Mouse (Mus musculus): ENCODE data around the gene Dhrs9. TPM values are rescaled to one million over a fixed set of nuclear protein-coding genes. Genes with fewer than 3 reads are reported as not detected.
"Not testable (repeated sequence)": the region's sequence is repeated elsewhere in the genome, so short reads cannot be mapped to it uniquely, and the experiment has no call there.

The Dhrs9 gene
- total RNA-seq (2021): 1 to 10 TPM; 6.9 to 7.3 TPM
- long read RNA-seq, experiment 1, full-length matches to known transcripts: 3 of 5 reads
- long read RNA-seq, experiment 1, partial matches to known transcripts: 1 of 5 reads
- long read RNA-seq, experiment 1, other reads (novel, unspliced or antisense): 1 of 5 reads
- long read RNA-seq, experiment 2, full-length matches to known transcripts: 1 of 3 reads
- long read RNA-seq, experiment 2, partial matches to known transcripts: 0 of 3 reads
- long read RNA-seq, experiment 2, other reads (novel, unspliced or antisense): 2 of 3 reads

GRCm38 (mm10) chr2:69380281-69380680 lies at the start of gene Dhrs9:
TSS of gene Dhrs9 (plus strand) at chr2:69380445.
- DNase-seq: peak; percentile 47

- DNase-seq: not testable (repeated sequence)
These were observed 48.7 kb upstream of the Dhrs9 start for GRCm38 (mm10) chr2:69331523-69331922.

DNA sequence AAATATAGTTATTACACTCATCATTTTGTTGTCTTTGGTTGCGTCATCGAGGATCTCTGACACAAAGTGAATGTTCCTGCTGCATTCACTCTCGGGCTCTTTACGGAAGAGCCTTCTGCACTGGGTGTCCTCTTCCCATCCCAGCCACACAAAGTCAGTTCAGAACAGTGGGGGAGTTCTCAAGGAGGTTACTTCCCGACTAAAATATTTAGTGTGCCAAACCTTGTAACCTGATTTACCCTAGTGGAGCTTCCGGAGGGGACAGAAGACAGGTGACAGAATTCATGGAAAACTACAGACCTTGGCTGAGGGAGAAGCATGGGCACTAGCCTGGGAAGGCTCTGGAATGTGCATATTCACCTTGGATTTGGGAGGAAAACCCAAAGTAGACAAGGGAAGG lies 38.7 kb upstream of the Dhrs9 start:
- DNase-seq: no peak

DNA sequence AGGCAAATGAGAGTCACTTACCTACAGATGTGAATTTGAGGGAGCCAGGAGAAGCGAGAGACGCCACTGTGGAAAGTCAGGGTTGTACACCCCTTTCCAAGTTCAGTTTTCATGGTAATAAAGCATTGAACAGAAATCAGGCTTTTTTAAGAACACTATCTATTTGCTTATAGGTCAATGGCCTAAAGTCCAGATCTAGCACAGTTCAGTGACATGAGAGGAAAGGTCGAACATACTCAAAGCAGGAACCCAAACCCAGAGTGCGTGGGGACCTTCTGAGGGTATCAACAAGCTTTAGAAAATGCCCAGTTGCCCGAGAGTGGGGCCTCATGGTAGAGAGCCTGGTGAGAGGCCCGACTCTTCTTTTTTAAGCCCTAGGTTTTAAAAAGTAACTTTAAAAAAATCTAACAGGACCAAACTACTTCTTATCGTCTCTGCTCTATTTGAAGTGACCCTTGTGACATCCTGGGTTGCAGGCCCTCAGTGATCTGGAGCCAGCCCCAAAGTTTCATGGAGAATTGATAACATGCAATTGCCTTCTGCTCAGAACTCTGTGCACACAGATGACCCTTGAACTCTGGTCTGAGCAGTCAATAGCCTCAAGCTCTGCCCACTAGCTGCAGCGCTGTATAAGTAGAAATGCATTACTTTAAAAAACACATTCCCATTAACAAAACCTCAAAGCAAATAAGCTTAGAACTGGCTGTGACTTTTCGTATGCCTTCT lies 37.6 kb upstream of the Dhrs9 start, which contains the start of gene Abcb11:
Gene Abcb11, minus strand, starts transcription at position 121 of the 726 bp plus-strand sequence.
- DNase-seq: no peak

- DNase-seq: not testable (repeated sequence)
These were observed 24.8 kb upstream of the Dhrs9 start for GRCm38 (mm10) chr2:69355402-69355801.

DNA sequence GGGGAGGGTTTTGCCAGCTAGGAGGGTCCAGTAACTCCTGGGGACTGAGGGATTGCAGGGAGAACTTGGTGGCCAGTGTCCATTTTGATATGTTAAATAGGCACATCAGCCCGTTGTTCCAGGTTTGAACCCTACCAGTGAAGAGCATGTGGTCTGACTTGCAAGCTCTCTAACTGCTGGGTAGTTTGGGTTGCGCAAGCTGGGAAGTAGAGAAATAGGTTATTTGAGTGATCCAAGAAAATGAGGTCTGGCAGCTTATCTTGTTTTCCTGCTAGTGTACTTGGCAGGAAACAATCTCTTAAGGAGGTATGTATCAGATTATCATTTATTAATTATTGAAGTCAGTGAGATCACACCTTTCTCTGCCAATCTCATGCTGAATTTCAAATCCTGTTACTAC lies 15.4 kb upstream of the Dhrs9 start:
- DNase-seq: peak; percentile 24

GRCm38 (mm10) chr2:69365275-69365674 lies 15.0 kb upstream of the Dhrs9 start:
- no peak for DNase-seq

DNA sequence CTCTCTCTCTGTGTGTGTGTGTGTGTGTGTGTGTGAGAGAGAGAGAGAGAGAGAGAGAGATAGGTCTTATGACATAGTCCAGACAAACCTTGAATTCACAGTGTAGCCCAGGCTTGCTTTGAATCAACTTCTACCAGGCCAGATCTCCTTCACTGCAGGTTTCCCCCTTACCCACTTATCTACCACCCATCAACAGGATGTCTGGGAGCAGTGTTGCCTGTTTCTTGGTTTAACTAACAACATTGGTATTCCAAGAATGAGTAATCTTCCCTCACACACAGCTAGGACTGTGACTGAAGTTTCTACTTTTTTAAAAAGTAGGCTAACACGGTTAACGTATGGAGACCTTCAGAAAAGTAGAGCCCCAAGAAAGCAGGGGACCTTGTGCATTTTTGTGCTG lies 3.5 kb upstream of the Dhrs9 start:
- DNase-seq: no peak

DNA sequence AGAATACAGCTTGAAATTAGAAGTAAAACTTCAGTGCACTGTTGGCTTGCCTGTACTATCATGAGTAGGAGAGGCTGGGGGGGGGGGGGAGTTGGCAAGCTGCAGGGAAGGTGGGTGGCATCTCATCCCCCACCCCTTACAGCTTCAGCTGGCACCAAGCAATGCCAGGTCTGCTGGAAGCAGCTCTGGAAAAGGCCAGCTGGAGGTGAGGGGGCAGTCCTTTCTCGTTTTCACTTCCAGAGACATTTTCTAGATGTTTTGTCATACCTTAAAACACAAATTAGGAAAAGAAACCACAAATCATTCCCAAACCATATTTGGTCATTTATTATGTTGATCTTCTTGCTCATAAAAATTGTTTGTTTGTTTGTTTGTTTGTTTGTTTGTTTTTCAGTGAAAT lies 444 bp upstream of the Dhrs9 start:
- no peak for DNase-seq

DNA sequence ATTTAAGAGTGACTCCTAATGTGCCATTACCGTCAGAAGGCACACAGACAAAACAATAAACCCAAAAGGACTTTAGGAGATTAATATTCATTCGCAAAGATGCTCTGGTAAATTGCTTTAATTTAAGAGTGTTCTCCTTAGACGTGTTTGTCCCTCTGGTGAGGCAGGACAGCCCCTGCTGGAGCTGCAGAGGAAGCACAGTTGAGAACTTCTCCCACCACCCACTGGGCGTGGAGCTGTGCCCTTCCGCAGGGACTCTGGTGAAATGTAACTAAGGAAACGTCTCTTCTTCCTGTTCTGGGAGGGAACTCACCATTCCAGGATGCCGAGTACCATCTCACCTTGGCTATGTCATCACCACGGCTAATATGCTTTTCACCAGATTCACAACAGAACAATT lies 1.5 kb downstream of the Dhrs9 start:
- DNase-seq: no peak

DNA sequence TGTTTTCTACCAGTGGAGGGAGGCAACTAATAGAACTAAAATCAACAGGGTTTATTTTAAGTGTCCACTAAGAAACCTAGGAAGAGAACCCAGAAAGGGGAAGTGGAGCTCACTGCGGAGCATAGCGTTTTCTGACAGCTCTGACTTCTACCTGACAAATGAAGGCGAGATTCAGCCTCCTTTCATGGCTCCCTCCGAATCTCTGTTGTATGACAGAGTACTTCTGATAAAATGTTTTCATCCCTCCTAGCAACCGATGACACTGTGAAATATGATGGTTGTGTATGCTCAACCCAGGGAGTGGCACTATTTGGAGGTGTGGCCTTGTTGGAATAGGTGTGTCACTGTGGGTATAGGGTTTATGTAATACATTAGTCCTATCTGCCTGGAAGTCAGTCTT lies 2.6 kb downstream of the Dhrs9 start:
- no peak for DNase-seq

DNA sequence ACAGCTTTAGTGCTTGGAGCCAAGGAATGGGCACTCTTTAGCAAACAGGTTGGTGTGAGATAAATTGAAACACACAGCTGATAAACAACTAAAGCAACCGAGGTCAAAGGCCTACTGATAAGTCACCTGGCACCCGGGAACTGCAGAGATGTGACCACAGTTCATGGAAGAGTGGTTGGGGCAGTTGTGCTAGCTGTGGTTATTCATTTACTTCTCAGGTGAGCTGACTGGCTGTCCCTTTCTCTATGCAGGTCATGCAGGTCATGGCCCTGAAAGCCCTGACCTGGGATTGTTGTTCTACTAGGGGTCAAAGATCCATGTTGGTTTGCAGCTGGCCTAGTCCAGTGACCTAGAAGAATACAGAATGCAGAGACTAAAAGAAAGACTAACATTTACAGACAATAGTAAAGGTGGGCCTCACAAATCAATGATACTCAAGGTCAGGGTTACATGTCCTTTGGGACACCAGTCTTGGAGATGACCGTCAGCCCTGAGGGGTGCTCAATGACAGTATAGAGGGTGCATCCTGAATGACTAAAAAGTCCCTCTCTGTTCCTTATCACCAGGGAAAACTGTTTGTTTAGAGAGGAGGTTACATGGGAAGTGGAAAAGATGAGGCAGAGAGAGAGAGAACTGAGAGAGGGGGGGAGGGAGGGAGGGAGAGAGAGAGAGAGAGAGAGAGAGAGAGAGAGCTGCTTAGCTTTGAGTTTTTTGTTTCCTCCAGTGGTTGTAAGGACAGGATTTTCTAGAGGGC lies 6.0 kb downstream of the Dhrs9 start:
- no peak for DNase-seq

GRCm38 (mm10) chr2:69393947-69394346 lies 13.7 kb downstream of the Dhrs9 start:
- DNase-seq: no peak

GRCm38 (mm10) chr2:69395597-69396248 lies 15.5 kb downstream of the Dhrs9 start:
- no peak for DNase-seq

GRCm38 (mm10) chr2:69396760-69397435 lies 16.7 kb downstream of the Dhrs9 start:
- no peak for DNase-seq

- DNase-seq: no peak
These were observed 20.8 kb downstream of the Dhrs9 start for GRCm38 (mm10) chr2:69400866-69401604.

GRCm38 (mm10) chr2:69401891-69402290 lies 21.6 kb downstream of the Dhrs9 start:
- no peak for DNase-seq

- no peak for DNase-seq
These were observed 22.1 kb downstream of the Dhrs9 start for GRCm38 (mm10) chr2:69402309-69402708.

DNA sequence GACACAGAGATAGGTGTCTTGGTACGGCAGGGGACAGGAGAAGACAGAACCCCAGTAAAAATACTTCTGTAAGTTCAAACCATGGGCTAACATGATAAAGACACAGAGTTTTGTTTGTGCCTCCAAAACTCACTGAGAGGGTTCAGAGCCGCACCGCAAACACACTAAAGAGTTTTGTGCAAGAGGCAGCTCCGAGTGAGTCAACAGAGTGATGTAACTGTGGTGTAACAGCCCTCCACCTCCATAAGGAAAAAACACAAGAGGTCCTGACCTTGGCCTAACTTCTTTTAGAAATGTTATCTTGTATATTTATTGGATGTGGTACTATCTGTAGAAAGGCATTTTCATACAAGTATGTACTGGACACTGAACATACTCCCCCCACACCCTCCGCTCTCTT lies 25.4 kb downstream of the Dhrs9 start:
- DNase-seq: no peak

GRCm38 (mm10) chr2:69414539-69414938 lies 34.3 kb downstream of the Dhrs9 start:
- DNase-seq: no peak

DNA sequence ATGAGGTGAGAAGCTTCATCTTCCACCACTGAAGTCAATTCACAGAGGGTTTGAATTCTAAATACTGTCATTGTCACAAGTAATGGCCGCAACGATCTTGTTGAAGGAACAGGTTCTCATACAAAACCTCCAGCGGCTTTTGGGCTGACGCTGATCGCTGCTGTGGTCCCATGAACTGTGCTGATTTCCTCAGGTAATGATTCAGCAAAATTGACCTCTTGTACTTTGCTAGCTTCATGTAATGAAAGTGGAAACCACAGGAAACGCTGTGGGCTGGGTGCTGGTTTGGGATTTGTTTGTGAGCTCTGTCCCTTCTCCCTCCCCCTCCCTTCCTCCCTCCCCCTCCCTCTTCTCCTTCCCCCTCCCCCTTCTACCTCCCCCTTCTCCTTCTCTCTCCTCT lies 34.8 kb downstream of the Dhrs9 start:
- DNase-seq: no peak
